8 mouse cellular contexts compared by ENCODE assay signal in the genomic region with DNA sequence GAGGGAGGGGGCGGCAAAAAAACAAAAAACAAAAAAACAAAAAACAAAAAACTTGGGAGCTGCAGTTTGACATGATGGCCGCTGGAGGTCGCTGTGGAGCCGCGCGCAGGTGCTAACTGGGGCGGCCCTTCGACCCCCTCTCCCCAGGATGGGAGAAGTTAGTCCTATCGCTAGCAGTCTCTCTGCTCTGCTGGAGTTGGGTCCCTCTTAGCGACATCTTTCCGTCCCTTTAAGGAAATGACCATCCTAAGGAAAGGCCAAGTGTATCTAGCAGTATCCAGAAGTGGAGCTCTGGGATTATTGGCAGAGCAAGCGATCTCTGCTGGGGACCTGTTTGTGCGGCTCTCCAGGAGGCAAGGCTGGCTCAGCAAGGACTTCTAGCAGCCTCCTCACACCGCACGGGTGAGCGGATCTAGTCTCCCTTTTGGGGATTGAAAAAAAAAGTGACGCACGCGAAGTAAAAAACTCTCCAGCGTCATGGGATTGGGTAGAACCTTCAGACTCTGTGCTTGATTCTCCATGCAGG. TPM values are rescaled to one million over a fixed set of nuclear protein-coding genes. Genes with fewer than 3 reads are reported as not detected.
DNase-seq lines count a peak whose midpoint lies in the region; ATAC-seq lines count a peak whose summit lies in the region.

No protein-coding gene starts in this region.

- H3K4me3 ChIP-seq in forebrain, embryonic 12.5 days (replicated peaks): peak overlapping the region; percentile 34
- peak overlapping the region; percentile 38 for H3K4me3 ChIP-seq in hindbrain, embryonic 16.5 days (ENCODE audit: low read length)
- peak overlapping the region; percentile 55 for H3K4me3 ChIP-seq in liver, embryonic 13.5 days (replicated peaks)
- H3K4me3 ChIP-seq in neural tube, embryonic 13.5 days: peak overlapping the region; percentile 28

- peaks cover 32% of the 10 kb centered on the region for H3K27me3 ChIP-seq in forebrain, embryonic 12.5 days
- peaks cover 18% of the 10 kb centered on the region for H3K27me3 ChIP-seq in hindbrain, embryonic 16.5 days (replicated peaks; ENCODE audit: control insufficient read depth, insufficient read depth, low read length)
- H3K27me3 ChIP-seq in liver, embryonic 13.5 days: peaks cover 5% of the 10 kb centered on the region; the same call in 1 of the 2 replicates
- H3K27me3 ChIP-seq in neural tube, embryonic 13.5 days: peaks cover 80% of the 10 kb centered on the region

- DNase-seq in frontal cortex, adult 2 months (ENCODE audit: extremely low spot score in 1 of 2, low spot score in 1 of 2): no peak
- peak; percentile 51 for DNase-seq in R1 (ENCODE audit: low read depth, low spot score)
- DNase-seq in liver, embryonic 13.5 days: no peak
- DNase-seq in right cerebral cortex, adult 18-20 months: no peak

- peak overlapping the region; percentile 60 for H3K4me2 ChIP-seq in forebrain, embryonic 12.5 days
- peak overlapping the region; percentile 70 for H3K4me2 ChIP-seq in hindbrain, embryonic 16.5 days (ENCODE audit: low read length)
- peak overlapping the region; percentile 74 for H3K4me2 ChIP-seq in liver, embryonic 13.5 days
- H3K4me2 ChIP-seq in neural tube, embryonic 13.5 days: peak overlapping the region; percentile 53

- no peak overlapping the region; the same call in 1 of the 2 replicates for H3K27ac ChIP-seq in forebrain, embryonic 12.5 days
- H3K27ac ChIP-seq in hindbrain, embryonic 16.5 days (ENCODE audit: low read depth, low read length): no peak overlapping the region
- no peak overlapping the region for H3K27ac ChIP-seq in liver, embryonic 13.5 days
- H3K27ac ChIP-seq in neural tube, embryonic 13.5 days (replicated peaks): no peak overlapping the region

- H3K9me3 ChIP-seq in forebrain, embryonic 12.5 days: no peaks in the 10 kb centered on the region
- no peaks in the 10 kb centered on the region for H3K9me3 ChIP-seq in hindbrain, embryonic 16.5 days (ENCODE audit: control insufficient read depth, low read length)
- no peaks in the 10 kb centered on the region for H3K9me3 ChIP-seq in liver, embryonic 13.5 days (replicated peaks)
- H3K9me3 ChIP-seq in neural tube, embryonic 13.5 days: no peaks in the 10 kb centered on the region

- peaks cover 15% of the 10 kb centered on the region for H3K4me1 ChIP-seq in forebrain, embryonic 12.5 days
- peaks cover 8% of the 10 kb centered on the region for H3K4me1 ChIP-seq in hindbrain, embryonic 16.5 days (ENCODE audit: control insufficient read depth, insufficient read depth, low read depth, low read length)
- peaks cover 22% of the 10 kb centered on the region for H3K4me1 ChIP-seq in liver, embryonic 13.5 days (replicated peaks)
- peaks cover 13% of the 10 kb centered on the region; the same call in 1 of the 2 replicates for H3K4me1 ChIP-seq in neural tube, embryonic 13.5 days (replicated peaks)

- 2% methylated on average over 20 of the region's 20 CpGs for WGBS in forebrain, embryonic 12.5 days
- WGBS in hindbrain, embryonic 16.5 days: 3% methylated on average over 20 of the region's 20 CpGs
- WGBS in liver, embryonic 13.5 days (ENCODE audit: insufficient replicate concordance): 6% methylated on average over 20 of the region's 20 CpGs
- WGBS in neural tube, embryonic 13.5 days: 3% methylated on average over 20 of the region's 20 CpGs

- peak; percentile 41 for ATAC-seq in frontal cortex, adult (ENCODE audit: low TSS enrichment)
- peak; percentile 74; the same call in 1 of the 2 replicates for ATAC-seq in forebrain, embryonic 12.5 days (ENCODE audit: low FRiP score)
- ATAC-seq in hindbrain, embryonic 16.5 days: peak; percentile 70
- ATAC-seq in liver, embryonic 13.5 days (ENCODE audit: low read depth): peak; percentile 39
- ATAC-seq in neural tube, embryonic 13.5 days (ENCODE audit: low read depth): peak; percentile 71

- H3K36me3 ChIP-seq in forebrain, embryonic 12.5 days (replicated peaks): no peaks in the 10 kb centered on the region
- H3K36me3 ChIP-seq in hindbrain, embryonic 16.5 days (ENCODE audit: control insufficient read depth, insufficient read depth, low read length): no peaks in the 10 kb centered on the region
- H3K36me3 ChIP-seq in liver, embryonic 13.5 days: no peaks in the 10 kb centered on the region
- no peaks in the 10 kb centered on the region for H3K36me3 ChIP-seq in neural tube, embryonic 13.5 days

- H3K9ac ChIP-seq in forebrain, embryonic 12.5 days: no peak overlapping the region
- peak overlapping the region; percentile 15; the same call in 1 of the 2 replicates for H3K9ac ChIP-seq in hindbrain, embryonic 16.5 days (ENCODE audit: low read depth, low read length)
- H3K9ac ChIP-seq in liver, embryonic 13.5 days: peak overlapping the region; percentile 67
- peak overlapping the region; percentile 31; the same call in 1 of the 2 replicates for H3K9ac ChIP-seq in neural tube, embryonic 13.5 days

RNA-seq across cellular contexts. Expression of a gene that starts 7.8 kb away (rescaled TPM):
- 0.26 and 0.44 TPM in 2 replicates for polyA plus RNA-seq in frontal cortex, adult 2 months (2012; rRNA removed)
- 1.1 and 2.4 TPM in 2 replicates for polyA plus RNA-seq in forebrain, embryonic 12.5 days (2016; fragmentation: Nextera tagmentation; extraction: Ambion mirVana)
- polyA plus RNA-seq in hindbrain, embryonic 16.5 days (2015; fragmentation: Nextera tagmentation; extraction: Ambion mirVana): 0.46 and 0.77 TPM in 2 replicates
- 0.09 and 0.30 TPM in 2 replicates for polyA plus RNA-seq in liver, embryonic 13.5 days (2015; fragmentation: Nextera tagmentation; extraction: Ambion mirVana)
- 0.60 and 0.99 TPM in 2 replicates for polyA plus RNA-seq in neural tube, embryonic 13.5 days (2015; fragmentation: Nextera tagmentation; extraction: Ambion mirVana)

RNA-seq across cellular contexts. Expression of a gene that starts 17.1 kb away (rescaled TPM):
- polyA plus RNA-seq in frontal cortex, adult 2 months (2012; rRNA removed): 33.9 and 36.1 TPM in 2 replicates
- polyA plus RNA-seq in forebrain, embryonic 12.5 days (2016; fragmentation: Nextera tagmentation; extraction: Ambion mirVana): 26.3 and 27.2 TPM in 2 replicates
- polyA plus RNA-seq in hindbrain, embryonic 16.5 days (2015; fragmentation: Nextera tagmentation; extraction: Ambion mirVana): 42.8 and 42.9 TPM in 2 replicates
- 334 and 344 TPM in 2 replicates for polyA plus RNA-seq in liver, embryonic 13.5 days (2015; fragmentation: Nextera tagmentation; extraction: Ambion mirVana)
- polyA plus RNA-seq in neural tube, embryonic 13.5 days (2015; fragmentation: Nextera tagmentation; extraction: Ambion mirVana): 32.9 and 37.0 TPM in 2 replicates
